Mouse (Mus musculus): ENCODE measurements around the gene Tbck. TPM values are rescaled to one million over a fixed set of nuclear protein-coding genes. Genes with fewer than 3 reads are reported as not detected.

Gene Tbck
- polyA plus RNA-seq, 1 experiment: 8.4 TPM

- Histone ChIP-seq H3K4me1 (ENCODE audit: control insufficient read depth, insufficient read depth, low read length) (no peaks in the 10 kb centered on the region), H3K27me3 (replicated peaks; ENCODE audit: control insufficient read depth, insufficient read depth, low read length) (no peaks in the 10 kb centered on the region), H3K27ac (ENCODE audit: insufficient read depth, low read depth, low read length) (no peak overlapping the region), H3K4me3 (ENCODE audit: insufficient read depth, low read depth, low read length) (no peak overlapping the region), H3K36me3 (ENCODE audit: control insufficient read depth, insufficient read depth, low read length) (no peaks in the 10 kb centered on the region; the same call in 1 of the 2 replicates)
- no peak for DNase-seq
- WGBS: 90% methylated on average over 6 of the region's 6 CpGs
- TF ChIP-seq CTCF (conservative IDR thresholded peaks at IDR 0.05; ENCODE audit: insufficient read depth, insufficient read length, low read depth, low read length) (no peak), POLR2A (IDR thresholded peaks at IDR 0.05; ENCODE audit: low read depth, low read length) (no peak)
These were observed 100.8 kb downstream of the Tbck start for GRCm38 (mm10) chr3:132784732-132785131.

- Histone ChIP-seq H3K4me3 (ENCODE audit: insufficient read depth, low read depth, low read length) (no peak overlapping the region), H3K27ac (ENCODE audit: insufficient read depth, low read depth, low read length) (no peak overlapping the region), H3K36me3 (ENCODE audit: control insufficient read depth, insufficient read depth, low read length) (no peaks in the 10 kb centered on the region; the same call in 1 of the 2 replicates), H3K4me1 (ENCODE audit: control insufficient read depth, insufficient read depth, low read length) (no peaks in the 10 kb centered on the region), H3K27me3 (replicated peaks; ENCODE audit: control insufficient read depth, insufficient read depth, low read length) (no peaks in the 10 kb centered on the region)
- no peak for DNase-seq
- TF ChIP-seq POLR2A (IDR thresholded peaks at IDR 0.05; ENCODE audit: low read depth, low read length) (no peak), CTCF (conservative IDR thresholded peaks at IDR 0.05; ENCODE audit: insufficient read depth, insufficient read length, low read depth, low read length) (no peak)
- 97% methylated on average over 3 of the region's 3 CpGs for WGBS
These were observed 102.7 kb downstream of the Tbck start for GRCm38 (mm10) chr3:132786690-132787089.

GRCm38 (mm10) chr3:132787775-132788174 is 103.8 kb downstream of the Tbck start:
- H3K4me1 ChIP-seq (ENCODE audit: control insufficient read depth, insufficient read depth, low read length): no peaks in the 10 kb centered on the region
- TF ChIP-seq CTCF (conservative IDR thresholded peaks at IDR 0.05; ENCODE audit: insufficient read depth, insufficient read length, low read depth, low read length) (no peak), POLR2A (IDR thresholded peaks at IDR 0.05; ENCODE audit: low read depth, low read length) (no peak)
- DNase-seq: no peak
- WGBS: 97% methylated on average over 4 of the region's 4 CpGs
- no peak overlapping the region for H3K4me3 ChIP-seq (ENCODE audit: insufficient read depth, low read depth, low read length)
- no peaks in the 10 kb centered on the region; the same call in 1 of the 2 replicates for H3K36me3 ChIP-seq (ENCODE audit: control insufficient read depth, insufficient read depth, low read length)
- H3K27me3 ChIP-seq (replicated peaks; ENCODE audit: control insufficient read depth, insufficient read depth, low read length): no peaks in the 10 kb centered on the region
- no peak overlapping the region for H3K27ac ChIP-seq (ENCODE audit: insufficient read depth, low read depth, low read length)

- TF ChIP-seq CTCF (conservative IDR thresholded peaks at IDR 0.05; ENCODE audit: insufficient read depth, insufficient read length, low read depth, low read length): no peak
- no peak for TF ChIP-seq POLR2A (IDR thresholded peaks at IDR 0.05; ENCODE audit: low read depth, low read length)
- no peak overlapping the region for H3K4me3 ChIP-seq (ENCODE audit: insufficient read depth, low read depth, low read length)
- no peaks in the 10 kb centered on the region for H3K4me1 ChIP-seq (ENCODE audit: control insufficient read depth, insufficient read depth, low read length)
- H3K36me3 ChIP-seq (ENCODE audit: control insufficient read depth, insufficient read depth, low read length): peaks cover 4% of the 10 kb centered on the region
- no peak for DNase-seq
- H3K27ac ChIP-seq (ENCODE audit: insufficient read depth, low read depth, low read length): no peak overlapping the region
- no peaks in the 10 kb centered on the region for H3K27me3 ChIP-seq (replicated peaks; ENCODE audit: control insufficient read depth, insufficient read depth, low read length)
- WGBS: 84% methylated on average over 4 of the region's 4 CpGs
These were observed 107.2 kb downstream of the Tbck start for GRCm38 (mm10) chr3:132791140-132791539.

- Histone ChIP-seq H3K27me3 (replicated peaks; ENCODE audit: control insufficient read depth, insufficient read depth, low read length) (no peaks in the 10 kb centered on the region), H3K36me3 (ENCODE audit: control insufficient read depth, insufficient read depth, low read length) (peaks cover 7% of the 10 kb centered on the region), H3K27ac (ENCODE audit: insufficient read depth, low read depth, low read length) (no peak overlapping the region), H3K4me3 (ENCODE audit: insufficient read depth, low read depth, low read length) (no peak overlapping the region), H3K4me1 (ENCODE audit: control insufficient read depth, insufficient read depth, low read length) (no peaks in the 10 kb centered on the region)
- TF ChIP-seq POLR2A (IDR thresholded peaks at IDR 0.05; ENCODE audit: low read depth, low read length): no peak
- no peak for TF ChIP-seq CTCF (conservative IDR thresholded peaks at IDR 0.05; ENCODE audit: insufficient read depth, insufficient read length, low read depth, low read length)
- 93% methylated on average over 1 of the region's 1 CpGs for WGBS
- DNase-seq: no peak
These were observed 116.3 kb downstream of the Tbck start for GRCm38 (mm10) chr3:132800196-132800595.

DNA sequence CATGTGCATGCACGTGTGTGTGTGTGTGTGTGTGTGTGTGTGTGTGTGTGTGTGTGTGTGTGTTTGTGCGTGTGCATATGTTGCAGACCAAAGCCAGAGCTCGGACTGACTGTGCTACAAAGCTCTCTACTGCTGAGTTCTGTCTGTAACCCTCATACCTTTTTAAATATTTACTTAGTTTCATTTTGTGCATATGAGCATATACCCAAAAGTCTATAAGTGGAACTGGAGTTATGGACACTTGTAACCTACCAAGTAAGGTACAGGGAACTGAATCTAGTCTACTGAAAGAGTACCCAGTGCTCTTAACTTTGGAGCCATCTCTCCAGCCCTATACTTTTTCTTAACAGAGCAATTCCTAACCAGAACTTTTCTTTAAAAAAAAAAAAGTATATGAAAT is 118.0 kb downstream of the Tbck start:
- Histone ChIP-seq H3K27me3 (replicated peaks; ENCODE audit: control insufficient read depth, insufficient read depth, low read length) (no peaks in the 10 kb centered on the region), H3K27ac (ENCODE audit: insufficient read depth, low read depth, low read length) (no peak overlapping the region), H3K4me1 (ENCODE audit: control insufficient read depth, insufficient read depth, low read length) (no peaks in the 10 kb centered on the region), H3K36me3 (ENCODE audit: control insufficient read depth, insufficient read depth, low read length) (peaks cover 3% of the 10 kb centered on the region; the same call in 1 of the 2 replicates), H3K4me3 (ENCODE audit: insufficient read depth, low read depth, low read length) (no peak overlapping the region)
- no peak for DNase-seq
- 89% methylated on average over 3 of the region's 3 CpGs for WGBS
- TF ChIP-seq POLR2A (IDR thresholded peaks at IDR 0.05; ENCODE audit: low read depth, low read length): no peak
- no peak for TF ChIP-seq CTCF (conservative IDR thresholded peaks at IDR 0.05; ENCODE audit: insufficient read depth, insufficient read length, low read depth, low read length)

GRCm38 (mm10) chr3:132807888-132808579 is 124.1 kb downstream of the Tbck start:
- H3K27ac ChIP-seq (ENCODE audit: insufficient read depth, low read depth, low read length): no peak overlapping the region

More at GRCm38 (mm10) chr3:132807888-132808579, 124.1 kb downstream of the Tbck start:
- no peaks in the 10 kb centered on the region for H3K36me3 ChIP-seq (ENCODE audit: control insufficient read depth, insufficient read depth, low read length)
- no peak overlapping the region for H3K4me3 ChIP-seq (ENCODE audit: insufficient read depth, low read depth, low read length)
- DNase-seq: no peak
- no peaks in the 10 kb centered on the region for H3K27me3 ChIP-seq (replicated peaks; ENCODE audit: control insufficient read depth, insufficient read depth, low read length)
- WGBS: 82% methylated on average over 2 of the region's 2 CpGs
- H3K4me1 ChIP-seq (ENCODE audit: control insufficient read depth, insufficient read depth, low read length): no peaks in the 10 kb centered on the region
- TF ChIP-seq CTCF (conservative IDR thresholded peaks at IDR 0.05; ENCODE audit: insufficient read depth, insufficient read length, low read depth, low read length) (no peak), POLR2A (IDR thresholded peaks at IDR 0.05; ENCODE audit: low read depth, low read length) (no peak)

All from kidney, adult 2 months (tissue).